Mouse (Mus musculus): Measurements from ENCODE around the gene Galnt18.

GRCm38 (mm10) chr7:111427392-111427791 is 352.4 kb downstream of the Galnt18 start:
- TF ChIP-seq CTCF (IDR thresholded peaks at IDR 0.05; ENCODE audit: control insufficient read depth, insufficient read depth, insufficient read length), result no peak
- TF ChIP-seq CEBPB (IDR thresholded peaks at IDR 0.05; ENCODE audit: low read depth), result no peak
- TF ChIP-seq USF1 (IDR thresholded peaks at IDR 0.05; ENCODE audit: low read depth), result no peak
- TF ChIP-seq MYOG (IDR thresholded peaks at IDR 0.05; ENCODE audit: control insufficient read depth, extremely low read depth, insufficient read length), result no peak

Data from C2C12 (cell line).